Mouse (Mus musculus) cerebellum, adult 2 months (tissue): ENCODE data around the gene Nup98.

Source experiments
- CTCF ChIP-seq: fragments of 200-500 bp; IDR thresholded peaks from 2 replicates; pipeline ENCODE4 v1.5.1; 2011; ENCODE audit warnings: low read depth, mild to moderate bottlenecking, control low read depth, low read length, moderate library complexity, borderline replicate concordance; ENCODE audit not compliant: insufficient read depth
- POLR2A ChIP-seq: fragments of 200-500 bp; IDR thresholded peaks from 2 replicates; pipeline ENCODE4 v1.6.1; 2011; ENCODE audit warnings: low read length, control low read depth, borderline replicate concordance; ENCODE audit not compliant: insufficient read depth

- TF ChIP-seq CTCF (no peak), POLR2A (no peak)
Observed at GRCm38 (mm10) chr7:102233059-102233458, 23.1 kb upstream of the Nup98 start.
